Mouse (Mus musculus): Measurements from ENCODE around the gene Brd3os. TPM values are rescaled to one million over a fixed set of nuclear protein-coding genes. Genes with fewer than 3 reads are reported as not detected.

Gene Brd3os
- polyA plus RNA-seq, 1 experiment from 2014 or later, result 19.0 TPM

GRCm38 (mm10) chr2:27460651-27461050 lies 18.5 kb downstream of the Brd3os start:
- no peak for TF ChIP-seq CTCF (IDR thresholded peaks at IDR 0.05)
- in situ Hi-C loops (cut with MboI; ENCODE audit: low pct_unique_long_range_greater_than_20kb), result no loop called here
- ChIA-PET CTCF (interaction anchor here (1.2 kb wide), 1 partner anchor 18 kb away, joined by 3 read pairs; the partner anchor contains the start of gene Brd3os), POLR2A (no interaction called here)
- no peak for ATAC-seq
- no peak for DNase-seq (ENCODE audit: low read depth, low spot score)
- H3K27me3 ChIP-seq, result no peaks in the 10 kb centered on the region

GRCm38 (mm10) chr2:27461881-27462660 lies 19.9 kb downstream of the Brd3os start:
- DNase-seq (ENCODE audit: low read depth, low spot score) (no peak), ATAC-seq (no peak)
- TF ChIP-seq CTCF (IDR thresholded peaks at IDR 0.05), result no peak
- CTCF ChIA-PET, result interaction anchor here (1.2 kb wide), 1 partner anchor 19 kb away, joined by 3 read pairs; the partner anchor contains the start of gene Brd3os
- in situ Hi-C loops (cut with MboI; ENCODE audit: low pct_unique_long_range_greater_than_20kb), result no loop called here
- no peaks in the 10 kb centered on the region for H3K27me3 ChIP-seq
- POLR2A ChIA-PET, result interaction anchor here (0.6 kb wide), 1 partner anchor 16 kb away, joined by 4 read pairs; no protein-coding TSS in a partner anchor

GRCm38 (mm10) chr2:27462901-27463300 lies 20.8 kb downstream of the Brd3os start:
- POLR2A ChIA-PET, result interaction anchor here (0.6 kb wide), 1 partner anchor 17 kb away, joined by 4 read pairs; no protein-coding TSS in a partner anchor
- DNase-seq (ENCODE audit: low read depth, low spot score) (no peak), ATAC-seq (no peak)
- in situ Hi-C loops (cut with MboI; ENCODE audit: low pct_unique_long_range_greater_than_20kb), result no loop called here
- no peak for TF ChIP-seq CTCF (IDR thresholded peaks at IDR 0.05)
- no peaks in the 10 kb centered on the region for H3K27me3 ChIP-seq
- CTCF ChIA-PET, result no interaction called here

- ATAC-seq (no peak), DNase-seq (ENCODE audit: low read depth, low spot score) (no peak)
- TF ChIP-seq CTCF (IDR thresholded peaks at IDR 0.05), result no peak
- in situ Hi-C loops (cut with MboI; ENCODE audit: low pct_unique_long_range_greater_than_20kb), result no loop called here
- CTCF ChIA-PET, result no interaction called here
- POLR2A ChIA-PET, result no interaction called here
- no peaks in the 10 kb centered on the region for H3K27me3 ChIP-seq
These were observed 27.3 kb downstream of the Brd3os start for GRCm38 (mm10) chr2:27469292-27469990.

GRCm38 (mm10) chr2:27469991-27470355 lies 27.8 kb downstream of the Brd3os start:
- in situ Hi-C loops (cut with MboI; ENCODE audit: low pct_unique_long_range_greater_than_20kb), result no loop called here
- no peak for DNase-seq (ENCODE audit: low read depth, low spot score)
- no peak for ATAC-seq
- ChIA-PET CTCF (no interaction called here), POLR2A (no interaction called here)
- no peak for TF ChIP-seq CTCF (IDR thresholded peaks at IDR 0.05)
- no peaks in the 10 kb centered on the region for H3K27me3 ChIP-seq

- in situ Hi-C loops (cut with MboI; ENCODE audit: low pct_unique_long_range_greater_than_20kb), result no loop called here
- no peaks in the 10 kb centered on the region for H3K27me3 ChIP-seq
- CTCF ChIA-PET, result no interaction called here
- DNase-seq (ENCODE audit: low read depth, low spot score) (no peak), ATAC-seq (no peak)
- no peak for TF ChIP-seq CTCF (IDR thresholded peaks at IDR 0.05)
- POLR2A ChIA-PET, result no interaction called here
These were observed 28.4 kb downstream of the Brd3os start for GRCm38 (mm10) chr2:27470535-27470934.

- DNase-seq (ENCODE audit: low read depth, low spot score) (no peak), ATAC-seq (no peak)
- POLR2A ChIA-PET, result no interaction called here
- H3K27me3 ChIP-seq, result no peaks in the 10 kb centered on the region
- in situ Hi-C loops (cut with MboI; ENCODE audit: low pct_unique_long_range_greater_than_20kb), result no loop called here
- CTCF ChIA-PET, result interaction anchor here (1.1 kb wide), 1 partner anchor 35 kb away, joined by 4 read pairs; no protein-coding TSS in a partner anchor
- TF ChIP-seq CTCF (IDR thresholded peaks at IDR 0.05), result no peak
These were observed 29.1 kb downstream of the Brd3os start for GRCm38 (mm10) chr2:27471170-27471584.

- TF ChIP-seq CTCF (IDR thresholded peaks at IDR 0.05), result no peak
These were observed 31.1 kb downstream of the Brd3os start for GRCm38 (mm10) chr2:27473061-27473765.

GRCm38 (mm10) chr2:27473911-27474310 lies 31.8 kb downstream of the Brd3os start:
- no peak for ATAC-seq
- POLR2A ChIA-PET, result interaction anchor here (0.6 kb wide), 1 partner anchor 1982 kb away, joined by 5 read pairs; no protein-coding TSS in a partner anchor
- no peak for DNase-seq (ENCODE audit: low read depth, low spot score)
- in situ Hi-C loops (cut with MboI; ENCODE audit: low pct_unique_long_range_greater_than_20kb), result no loop called here
- H3K27me3 ChIP-seq, result no peaks in the 10 kb centered on the region
- CTCF ChIA-PET, result no interaction called here
- no peak for TF ChIP-seq CTCF (IDR thresholded peaks at IDR 0.05)

More at GRCm38 (mm10) chr2:27473061-27473765, 31.1 kb downstream of the Brd3os start:
- no peaks in the 10 kb centered on the region for H3K27me3 ChIP-seq
- ChIA-PET CTCF (no interaction called here), POLR2A (interaction anchor here (0.6 kb wide), 1 partner anchor 1983 kb away, joined by 5 read pairs; no protein-coding TSS in a partner anchor)
- DNase-seq (ENCODE audit: low read depth, low spot score) (no peak), ATAC-seq (no peak)
- in situ Hi-C loops (cut with MboI; ENCODE audit: low pct_unique_long_range_greater_than_20kb), result no loop called here

GRCm38 (mm10) chr2:27474621-27475484 lies 32.7 kb downstream of the Brd3os start:
- CTCF ChIA-PET, result no interaction called here

More at GRCm38 (mm10) chr2:27474621-27475484, 32.7 kb downstream of the Brd3os start:
- POLR2A ChIA-PET, result interaction anchor here (0.7 to 1.4 kb wide), 2 partner anchors 32 to 845 kb away, joined by 3 read pairs; no protein-coding TSS in a partner anchor
- no peak for TF ChIP-seq CTCF (IDR thresholded peaks at IDR 0.05)
- ATAC-seq, result peak; percentile 24
- DNase-seq (ENCODE audit: low read depth, low spot score), result no peak
- no peaks in the 10 kb centered on the region for H3K27me3 ChIP-seq
- in situ Hi-C loops (cut with MboI; ENCODE audit: low pct_unique_long_range_greater_than_20kb), result no loop called here
